Mouse (Mus musculus) intestine, embryonic 14.5 days (tissue): ENCODE results near the gene Chd4. TPM values are rescaled to one million over a fixed set of nuclear protein-coding genes. Genes with fewer than 3 reads are reported as not detected.

ENCODE experiments used
- ATAC-seq: fragments of 200-750 bp; cut with Nextera tagmentation; replicated peaks from 2 replicates; pipeline ENCODE4 v1.8.0; 2017; ENCODE audit warnings: low read depth, moderate number of reproducible peaks, moderate TSS enrichment, moderate library complexity; ENCODE audit not compliant: low FRiP score, low TSS enrichment
- DNase-seq: peaks from one replicate; pipeline ENCODE4 v3.0.0-alpha.2; 2018; ENCODE audit warnings: low spot score
- H3K27ac ChIP-seq: fragments of 300-500 bp; sonication (generic); 2 replicates; pipeline ENCODE4 v1.5.1; 2014; ENCODE audit warnings: low read depth, mild to moderate bottlenecking, control low read depth
- H3K27me3 ChIP-seq: fragments of 300-500 bp; sonication (generic); replicated peaks from 2 replicates; pipeline ENCODE4 v1.6.1; 2014; ENCODE audit warnings: low read length, control low read depth; ENCODE audit not compliant: control insufficient read depth, insufficient read depth
- H3K36me3 ChIP-seq: fragments of 300-500 bp; sonication (generic); 2 replicates; pipeline ENCODE4 v1.6.1; 2014; ENCODE audit warnings: low read length, control low read depth; ENCODE audit not compliant: control insufficient read depth, insufficient read depth
- H3K4me1 ChIP-seq: fragments of 300-500 bp; sonication (generic); replicated peaks from 2 replicates; pipeline ENCODE4 v1.6.1; 2014; ENCODE audit warnings: low read length, control low read depth, mixed read lengths; ENCODE audit not compliant: control insufficient read depth, insufficient read depth
- H3K4me2 ChIP-seq: fragments of 300-500 bp; sonication (generic); 2 replicates; pipeline ENCODE4 v1.6.1; 2014; ENCODE audit warnings: low read length
- H3K4me3 ChIP-seq: fragments of 300-500 bp; sonication (generic); 2 replicates; pipeline ENCODE4 v1.5.1; 2014; ENCODE audit warnings: low read depth, low read length, control low read depth, mixed read lengths
- H3K9ac ChIP-seq: fragments of 300-500 bp; sonication (generic); 2 replicates; pipeline ENCODE4 v1.6.1; 2014; ENCODE audit warnings: mild to moderate bottlenecking, low read length
- H3K9me3 ChIP-seq: fragments of 300-500 bp; sonication (generic); 2 replicates; pipeline ENCODE4 v1.6.1; 2016; ENCODE audit warnings: low read length, control low read depth; ENCODE audit not compliant: control insufficient read depth
- WGBS: fragments of 180-500 bp; shearing (Covaris S2); extraction: QIAGEN DNeasy Blood & Tissue Kit; methylation state at CpG from one replicate; pipeline ENCODE4 v1.1.7; 2014; 5-methylcytosine and 5-hydroxymethylcytosine counted together
- polyA plus RNA-seq: library from polyadenylated mRNA; unstranded; fragments of >200 nt; fragmentation: Nextera tagmentation; extraction: Ambion mirVana; gene quantifications from 2 replicates; pipeline ENCODE4 v1.2.1, GENCODE M21; 2014

The Chd4 gene
- polyA plus RNA-seq, 1 experiment from 2014 or later = 74.8 TPM

- ATAC-seq = no peak
- Histone ChIP-seq H3K4me2 (0 out of 2 replicates have a peak overlapping the region, but pooled peaks have one; percentile 16), H3K9ac (no peak overlapping the region)
Measured at GRCm38 (mm10) chr6:125148926-125149568, 53.3 kb downstream of the Chd4 start.

GRCm38 (mm10) chr6:125149569-125149950 is 53.8 kb downstream of the Chd4 start:
- Histone ChIP-seq H3K4me3 (no peak overlapping the region), H3K9me3 (no peaks in the 10 kb centered on the region), H3K27me3 (no peaks in the 10 kb centered on the region), H3K27ac (no peak overlapping the region), H3K9ac (no peak overlapping the region), H3K4me2 (no peak overlapping the region), H3K36me3 (peaks cover 21% of the 10 kb centered on the region), H3K4me1 (peaks cover 35% of the 10 kb centered on the region)
- WGBS = 73% methylated on average over 7 of the region's 7 CpGs
- no peak for DNase-seq
- ATAC-seq = no peak

More at GRCm38 (mm10) chr6:125148926-125149568, 53.3 kb downstream of the Chd4 start:
- DNase-seq = peak; percentile 52
- Histone ChIP-seq H3K4me3 (no peak overlapping the region), H3K9me3 (no peaks in the 10 kb centered on the region), H3K27ac (no peak overlapping the region), H3K36me3 (peaks cover 25% of the 10 kb centered on the region), H3K27me3 (no peaks in the 10 kb centered on the region), H3K4me1 (peaks cover 37% of the 10 kb centered on the region)
- WGBS = 74% methylated on average over 16 of the region's 16 CpGs

GRCm38 (mm10) chr6:125152212-125153017 is 56.6 kb downstream of the Chd4 start:
- H3K27ac ChIP-seq = no peak overlapping the region
- 79% methylated on average over 22 of the region's 22 CpGs for WGBS

GRCm38 (mm10) chr6:125153018-125153389 is 57.2 kb downstream of the Chd4 start:
- no peak for DNase-seq
- H3K27ac ChIP-seq = no peak overlapping the region
- 90% methylated on average over 5 of the region's 5 CpGs for WGBS
- H3K27me3 ChIP-seq = no peaks in the 10 kb centered on the region
- H3K4me3 ChIP-seq = no peak overlapping the region
- peaks cover 11% of the 10 kb centered on the region; the same call in 1 of the 2 replicates for H3K4me1 ChIP-seq
- H3K36me3 ChIP-seq = peaks cover 24% of the 10 kb centered on the region
- no peak overlapping the region for H3K4me2 ChIP-seq
- no peaks in the 10 kb centered on the region for H3K9me3 ChIP-seq
- ATAC-seq = no peak
- H3K9ac ChIP-seq = no peak overlapping the region

More at GRCm38 (mm10) chr6:125152212-125153017, 56.6 kb downstream of the Chd4 start:
- ATAC-seq (no peak), DNase-seq (no peak)
- H3K9me3 ChIP-seq = no peaks in the 10 kb centered on the region
- peaks cover 16% of the 10 kb centered on the region; the same call in 1 of the 2 replicates for H3K4me1 ChIP-seq
- H3K9ac ChIP-seq = no peak overlapping the region
- no peak overlapping the region for H3K4me2 ChIP-seq
- no peak overlapping the region for H3K4me3 ChIP-seq
- H3K27me3 ChIP-seq = no peaks in the 10 kb centered on the region
- H3K36me3 ChIP-seq = peaks cover 21% of the 10 kb centered on the region

GRCm38 (mm10) chr6:125153682-125154081 is 57.9 kb downstream of the Chd4 start:
- WGBS = 87% methylated on average over 4 of the region's 4 CpGs
- ATAC-seq = no peak
- Histone ChIP-seq H3K4me1 (0 out of 2 replicates have a peak, but pooled peaks cover 4% of the 10 kb centered on the region), H3K27me3 (no peaks in the 10 kb centered on the region), H3K27ac (no peak overlapping the region), H3K36me3 (peaks cover 28% of the 10 kb centered on the region), H3K4me3 (no peak overlapping the region), H3K9me3 (no peaks in the 10 kb centered on the region), H3K4me2 (no peak overlapping the region), H3K9ac (no peak overlapping the region)
- no peak for DNase-seq

GRCm38 (mm10) chr6:125154550-125154949 is 58.8 kb downstream of the Chd4 start:
- H3K27me3 ChIP-seq = no peaks in the 10 kb centered on the region
- H3K4me1 ChIP-seq = no peaks in the 10 kb centered on the region
- H3K9me3 ChIP-seq = no peaks in the 10 kb centered on the region
- no peak overlapping the region for H3K27ac ChIP-seq
- ATAC-seq (no peak), DNase-seq (no peak)
- H3K9ac ChIP-seq = no peak overlapping the region
- H3K4me3 ChIP-seq = no peak overlapping the region
- H3K4me2 ChIP-seq = no peak overlapping the region
- peaks cover 37% of the 10 kb centered on the region for H3K36me3 ChIP-seq

GRCm38 (mm10) chr6:125155262-125155661 is 59.5 kb downstream of the Chd4 start:
- no peak overlapping the region for H3K4me3 ChIP-seq
- H3K27me3 ChIP-seq = no peaks in the 10 kb centered on the region
- 71% methylated on average over 8 of the region's 8 CpGs for whole genome bisulfite sequencing
- no peak for ATAC-seq
- no peak overlapping the region for H3K9ac ChIP-seq
- H3K4me1 ChIP-seq = no peaks in the 10 kb centered on the region
- H3K9me3 ChIP-seq = no peaks in the 10 kb centered on the region
- H3K36me3 ChIP-seq = peaks cover 44% of the 10 kb centered on the region
- H3K27ac ChIP-seq = no peak overlapping the region
- no peak for DNase-seq
- no peak overlapping the region for H3K4me2 ChIP-seq

GRCm38 (mm10) chr6:125156491-125156890 is 60.7 kb downstream of the Chd4 start:
- peaks cover 56% of the 10 kb centered on the region for H3K36me3 ChIP-seq
- H3K9me3 ChIP-seq = no peaks in the 10 kb centered on the region
- H3K4me1 ChIP-seq = 0 out of 2 replicates have a peak, but pooled peaks cover 8% of the 10 kb centered on the region
- H3K27me3 ChIP-seq = no peaks in the 10 kb centered on the region
- no peak for DNase-seq
- no peak overlapping the region for H3K9ac ChIP-seq
- H3K4me3 ChIP-seq = no peak overlapping the region
- ATAC-seq = no peak
- 81% methylated on average over 3 of the region's 3 CpGs for WGBS
- H3K27ac ChIP-seq = no peak overlapping the region
- H3K4me2 ChIP-seq = no peak overlapping the region
